Mouse (Mus musculus) CD4-positive, CD25-positive, alpha-beta regulatory T cell, adult 2 months (primary cell): ENCODE measurements at regions not wholly inside any gene's neighbourhood (a gene's known extent, or its start where the extent isn't known, plus 50 kb on each side); places are given as distances from the start of the nearest gene placed in this dataset.

ENCODE experiments used
- DNase-seq: peaks from one replicate; pipeline ENCODE4 v3.0.0-alpha.2; 2012; ENCODE audit warnings: low read depth, low spot score

DNA sequence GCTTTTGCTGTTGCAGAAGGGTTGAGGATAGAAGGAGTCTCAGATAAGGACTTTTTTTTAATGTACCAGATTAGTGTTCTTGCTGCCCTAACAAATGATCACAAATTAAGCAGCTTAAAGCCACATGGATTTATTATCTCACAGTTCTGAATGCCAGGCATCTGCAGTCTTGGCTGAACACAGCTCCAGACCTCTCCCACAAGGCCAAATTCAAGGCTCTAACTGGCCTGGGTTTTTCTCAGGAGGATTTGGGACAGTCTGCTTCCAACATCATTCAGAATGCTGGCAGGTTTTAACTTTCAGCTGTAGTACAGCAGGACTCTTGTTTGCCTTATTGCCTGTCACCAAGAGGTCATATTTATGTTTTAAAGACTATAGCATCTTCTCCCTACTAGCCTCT lies 329.7 kb upstream of the Chrm2 start:
- DNase-seq: no peak

DNA sequence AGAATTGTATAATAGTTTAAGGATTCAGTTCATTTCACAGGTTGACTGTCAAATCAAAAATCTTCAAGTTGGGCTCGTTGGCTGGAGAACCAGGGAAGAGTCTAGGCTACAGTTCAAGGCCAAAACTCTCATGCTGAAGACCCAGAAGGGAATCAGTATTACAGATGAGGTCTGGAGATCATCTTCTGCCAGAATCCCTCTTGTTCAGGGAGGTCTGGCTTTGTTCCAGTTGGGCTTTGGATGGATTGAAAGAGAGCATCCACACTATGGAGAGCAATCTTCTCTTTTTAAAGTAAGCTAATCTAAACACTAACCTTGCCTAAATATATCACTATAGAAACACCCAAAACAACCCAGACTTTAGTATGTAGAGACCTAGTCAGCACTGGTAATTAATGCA lies 327.5 kb upstream of the Chrm2 start:
- DNase-seq: no peak

DNA sequence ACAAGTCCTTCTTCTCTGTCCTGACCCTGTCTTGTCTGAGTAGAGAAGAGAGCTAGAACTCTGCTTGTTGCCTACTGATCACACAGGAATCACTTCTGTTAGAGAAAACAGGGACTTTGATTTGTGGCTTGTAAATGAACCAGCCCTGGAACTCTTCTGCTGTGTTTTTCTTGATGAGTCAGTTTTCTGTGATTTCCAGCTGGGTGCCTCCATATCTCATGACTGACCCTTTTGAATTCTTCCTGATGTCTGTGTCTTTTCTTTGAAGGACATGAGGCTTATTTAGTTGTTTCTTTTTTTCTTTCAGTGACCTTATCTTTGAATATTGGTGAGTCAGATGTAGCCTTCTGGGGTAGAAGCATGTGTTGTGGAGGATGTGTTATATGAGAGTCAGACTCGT lies 323.0 kb upstream of the Chrm2 start:
- DNase-seq: no peak

DNA sequence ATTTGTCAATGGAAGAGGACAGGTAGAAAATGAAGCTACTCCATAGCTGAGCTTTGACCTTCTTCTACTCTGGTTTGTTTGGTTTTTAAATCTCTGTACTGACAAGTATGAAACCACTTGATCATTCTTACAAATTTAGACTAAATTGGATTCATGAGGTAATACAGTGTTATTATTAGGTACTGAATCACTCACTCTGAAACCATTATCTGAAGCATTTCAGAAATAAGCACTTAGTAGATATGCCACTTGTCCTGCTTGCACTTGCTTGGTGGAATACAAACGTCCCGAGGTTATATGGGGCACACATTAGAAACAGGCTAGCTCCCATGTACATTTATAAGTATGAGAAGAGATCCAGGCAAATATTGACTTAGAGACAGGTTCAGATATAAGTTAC lies 319.2 kb upstream of the Chrm2 start:
- DNase-seq: no peak

DNA sequence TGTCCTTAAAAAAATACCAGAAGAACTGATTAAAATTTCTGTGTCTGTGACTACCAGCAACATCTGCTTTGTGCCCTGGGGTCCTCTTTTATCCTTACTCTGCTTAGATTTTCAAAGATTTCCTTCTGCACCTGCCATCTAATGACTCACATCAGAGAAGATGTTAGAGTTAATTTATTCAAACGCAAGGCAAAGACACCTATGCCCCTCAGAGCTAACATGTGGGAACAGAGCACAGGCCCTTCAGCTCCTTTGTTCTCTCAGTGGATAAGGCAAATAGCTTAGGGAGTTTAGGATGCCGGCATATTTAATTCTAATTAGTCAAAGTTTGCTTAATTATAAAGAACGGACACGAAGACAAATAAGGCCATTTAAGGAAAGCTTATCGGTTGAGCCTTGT lies 308.3 kb upstream of the Chrm2 start:
- DNase-seq: no peak

DNA sequence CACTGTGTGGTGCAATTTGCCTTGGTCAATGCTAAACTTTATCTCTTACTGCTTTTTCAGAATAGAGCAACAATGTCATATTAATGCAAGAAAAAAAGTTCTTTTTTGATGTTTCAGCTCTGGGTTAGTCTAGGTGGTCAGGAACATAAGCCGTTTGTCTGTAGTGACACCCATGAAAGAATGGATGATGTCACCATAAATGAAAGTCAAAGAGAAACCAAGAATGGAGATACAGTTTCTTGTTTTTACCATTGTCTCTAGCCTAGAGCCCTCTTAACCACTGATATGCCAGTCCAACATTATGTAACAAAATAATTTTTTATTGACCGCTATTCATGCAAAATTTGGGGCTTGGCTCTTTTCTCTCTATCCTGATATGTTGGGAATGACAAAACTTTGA lies 294.3 kb upstream of the Chrm2 start:
- no peak for DNase-seq

DNA sequence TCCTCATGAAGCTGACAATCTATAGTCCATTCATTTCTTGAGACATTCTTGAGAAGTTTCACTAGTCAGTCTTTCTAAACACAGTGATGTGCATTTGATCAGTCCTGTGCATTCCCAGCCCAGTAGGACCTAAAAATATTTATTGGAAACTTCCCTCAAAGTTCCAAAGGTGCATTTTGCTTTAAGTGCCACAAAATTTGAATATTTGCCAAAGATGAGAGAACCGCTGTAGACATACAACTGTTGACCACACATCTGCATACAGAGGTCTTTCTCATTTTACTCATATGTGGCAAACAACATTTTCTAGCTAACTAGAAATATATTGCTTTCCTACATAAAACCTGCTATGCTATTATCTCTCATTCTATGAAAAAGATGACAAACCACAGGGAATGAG lies 293.8 kb upstream of the Chrm2 start:
- DNase-seq: no peak

DNA sequence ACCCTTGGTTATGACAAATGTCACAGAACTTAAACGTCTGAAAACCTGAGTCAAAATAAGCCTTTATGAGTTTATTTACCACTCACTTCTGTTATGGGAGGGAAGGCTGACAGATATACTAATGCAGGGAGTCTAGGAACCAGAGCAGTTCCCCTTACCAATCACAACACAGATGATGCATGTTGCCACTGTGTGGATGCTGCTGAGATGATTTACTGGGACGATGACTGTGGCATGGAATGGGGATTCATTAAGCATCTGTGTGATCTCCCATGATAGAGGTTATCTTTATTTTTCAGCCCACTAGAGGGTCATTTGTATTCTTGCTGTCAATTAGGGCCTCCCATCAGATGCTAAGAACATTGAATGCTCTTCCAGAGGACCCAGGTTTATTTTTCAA lies 290.5 kb upstream of the Chrm2 start:
- DNase-seq: no peak

DNA sequence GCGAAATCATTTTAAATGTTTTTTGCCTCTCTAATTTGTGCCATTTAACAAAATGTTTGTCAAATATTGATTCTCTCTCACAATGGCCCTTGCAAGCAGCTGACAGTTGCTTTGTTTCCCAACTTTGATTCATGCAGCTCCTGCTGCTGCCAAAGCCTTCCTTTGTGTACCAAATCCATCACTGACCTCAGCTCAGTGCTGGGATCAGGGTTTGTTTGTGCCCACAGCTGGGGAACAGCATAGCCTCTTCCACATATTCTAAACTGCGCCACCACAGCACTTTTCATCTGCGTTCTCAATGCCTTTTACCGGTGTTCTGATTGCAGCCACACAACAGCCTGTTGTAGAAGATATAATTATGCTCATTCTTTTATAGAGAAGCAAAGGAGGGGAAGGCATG lies 289.7 kb upstream of the Chrm2 start:
- DNase-seq: no peak

DNA sequence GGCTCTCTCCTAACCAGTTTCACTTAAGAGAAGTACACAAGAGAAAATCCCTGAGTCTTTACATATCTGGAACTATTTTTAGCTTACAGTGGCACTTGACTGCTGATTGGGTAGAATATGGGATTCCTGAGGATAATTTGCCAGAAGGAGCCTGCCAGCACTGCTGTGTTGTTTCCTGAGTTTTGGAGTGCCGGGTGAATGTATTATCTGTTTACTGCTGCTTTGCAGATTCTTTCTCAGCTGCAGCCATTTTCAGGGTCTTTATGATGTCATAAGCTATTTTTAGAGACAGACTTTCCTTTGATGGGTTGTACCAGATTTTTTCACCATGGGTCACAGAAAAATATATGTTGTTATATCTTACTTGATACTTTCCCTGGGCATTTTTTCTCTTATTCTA lies 279.1 kb upstream of the Chrm2 start:
- DNase-seq: no peak

DNA sequence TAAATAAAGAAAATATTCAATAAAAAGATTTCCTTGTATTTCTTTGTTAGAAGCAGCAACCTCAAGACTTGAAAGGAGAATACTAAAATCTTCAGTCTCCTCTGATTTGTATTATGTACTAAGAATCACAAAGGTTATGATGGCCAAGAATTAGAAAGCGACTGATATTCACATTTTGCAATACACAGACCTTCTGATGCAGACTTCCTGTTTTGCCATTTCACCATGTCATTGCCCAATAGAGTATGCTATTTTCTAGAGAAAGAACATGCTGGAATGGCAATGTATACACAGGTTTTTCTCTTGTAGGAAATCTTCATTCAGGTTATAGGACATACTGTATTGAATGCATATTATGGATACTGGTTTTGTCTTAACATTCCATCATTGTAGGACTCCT lies 250.7 kb upstream of the Chrm2 start:
- no peak for DNase-seq

DNA sequence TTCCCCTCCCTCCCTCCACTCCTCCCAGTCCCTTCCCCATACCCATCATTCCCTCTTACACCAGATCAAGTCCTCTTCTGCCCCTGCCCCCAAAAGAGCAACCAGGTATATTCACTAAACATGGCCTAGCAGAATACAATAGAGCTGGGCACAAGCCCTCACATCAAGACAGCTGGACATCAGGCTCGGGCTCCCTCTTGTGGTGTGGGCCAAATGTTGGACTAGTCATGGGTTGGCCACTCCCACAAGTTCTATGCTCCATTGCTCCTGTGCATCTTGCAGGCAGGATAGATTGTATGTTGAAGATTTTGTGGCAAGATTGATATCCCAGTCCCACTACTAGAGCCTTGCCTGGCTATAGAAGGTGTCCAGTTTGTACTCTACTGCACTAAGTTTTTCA lies 240.6 kb upstream of the Chrm2 start:
- no peak for DNase-seq

DNA sequence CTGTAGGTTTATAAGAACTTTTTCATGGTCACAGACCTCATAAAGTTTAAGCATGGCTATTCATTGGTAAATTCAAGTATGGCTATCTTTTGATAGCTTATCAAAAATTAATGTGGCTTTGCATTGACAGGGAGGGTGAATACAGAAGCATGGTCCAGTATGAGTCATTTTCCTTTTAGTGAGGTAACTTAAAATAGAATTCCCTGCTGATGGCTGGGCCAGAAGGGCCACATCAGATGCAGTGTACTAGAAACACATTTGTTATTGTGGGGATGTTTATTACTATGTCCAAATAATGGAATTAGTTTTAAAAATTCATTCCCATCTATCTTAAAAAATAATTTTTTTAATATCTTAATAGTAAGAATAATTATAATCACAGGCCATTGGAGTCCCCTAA lies 213.4 kb upstream of the Chrm2 start:
- no peak for DNase-seq

DNA sequence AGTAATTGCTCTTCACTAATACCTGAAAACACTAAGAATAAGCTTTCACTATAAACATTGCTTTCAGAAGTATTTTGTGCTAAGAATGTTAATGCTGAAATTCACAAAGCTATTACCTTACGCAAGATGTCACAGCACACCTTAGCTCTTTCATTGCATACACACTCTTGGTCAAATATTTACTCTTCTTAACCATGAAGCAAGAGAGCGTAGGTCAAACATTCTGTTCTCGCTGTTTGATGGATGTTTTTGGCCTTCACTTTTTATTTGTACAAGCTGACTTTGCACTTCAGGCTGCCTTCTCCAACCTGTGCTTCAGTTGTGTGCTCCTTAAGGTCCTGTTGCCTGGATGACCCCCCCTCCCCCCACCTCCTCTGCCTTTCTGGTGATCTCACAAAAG lies 212.8 kb upstream of the Chrm2 start:
- no peak for DNase-seq

DNA sequence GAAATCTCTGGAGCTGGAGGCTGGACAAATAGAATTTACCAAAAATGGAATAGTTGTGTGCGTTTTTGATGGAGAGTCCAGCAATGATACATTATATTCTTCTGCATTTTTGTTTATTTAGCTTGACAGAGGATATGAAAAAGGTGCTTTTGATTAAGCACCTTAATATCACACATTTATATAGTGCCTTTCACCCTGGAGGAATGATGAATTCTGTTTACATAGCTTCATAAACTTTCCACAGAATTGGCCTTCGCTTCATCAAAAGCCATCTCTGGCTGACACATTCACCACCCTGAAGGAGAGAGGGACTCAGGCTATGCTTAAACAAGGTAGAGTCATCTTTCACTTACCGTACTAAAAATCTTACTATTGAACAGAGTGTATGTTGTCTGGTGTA lies 208.0 kb upstream of the Chrm2 start:
- no peak for DNase-seq

DNA sequence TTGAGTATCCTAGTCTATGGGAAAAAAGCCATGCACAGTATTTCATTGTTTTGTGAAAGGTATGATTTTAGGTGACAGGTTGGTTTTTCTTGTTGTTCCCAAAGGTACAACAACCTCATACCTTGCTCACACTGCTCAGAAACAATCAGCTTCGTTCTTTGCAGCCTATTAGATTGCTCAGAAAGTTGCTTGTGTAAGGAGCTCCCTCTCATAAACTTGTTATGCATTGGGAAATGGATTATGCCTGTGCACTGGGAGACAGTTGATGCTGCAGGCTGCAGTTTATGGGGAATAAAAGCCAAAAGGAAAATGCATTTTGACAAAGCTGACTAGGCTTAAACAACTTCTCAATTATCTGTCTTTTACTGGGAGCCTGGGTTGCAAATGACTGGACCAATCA lies 205.2 kb upstream of the Chrm2 start:
- no peak for DNase-seq

DNA sequence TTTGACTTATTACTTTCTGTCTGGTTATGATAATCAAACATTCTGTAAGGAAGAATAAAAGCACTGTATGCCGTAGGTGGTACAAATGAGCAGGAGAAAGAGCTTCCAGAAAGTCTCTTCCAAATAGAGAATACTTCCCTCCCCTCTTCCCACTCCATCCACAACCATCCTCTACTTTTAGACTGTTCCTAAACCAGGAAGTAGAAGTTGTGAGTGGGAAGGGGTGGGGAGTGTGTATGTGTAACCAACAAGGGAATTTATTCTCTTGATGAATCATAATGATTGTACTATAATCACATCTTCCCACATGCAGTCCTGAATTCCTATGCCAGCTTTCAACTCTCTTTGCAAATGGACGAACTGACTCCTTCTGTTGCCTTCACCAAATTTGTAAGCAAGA lies 181.2 kb upstream of the Chrm2 start:
- no peak for DNase-seq

DNA sequence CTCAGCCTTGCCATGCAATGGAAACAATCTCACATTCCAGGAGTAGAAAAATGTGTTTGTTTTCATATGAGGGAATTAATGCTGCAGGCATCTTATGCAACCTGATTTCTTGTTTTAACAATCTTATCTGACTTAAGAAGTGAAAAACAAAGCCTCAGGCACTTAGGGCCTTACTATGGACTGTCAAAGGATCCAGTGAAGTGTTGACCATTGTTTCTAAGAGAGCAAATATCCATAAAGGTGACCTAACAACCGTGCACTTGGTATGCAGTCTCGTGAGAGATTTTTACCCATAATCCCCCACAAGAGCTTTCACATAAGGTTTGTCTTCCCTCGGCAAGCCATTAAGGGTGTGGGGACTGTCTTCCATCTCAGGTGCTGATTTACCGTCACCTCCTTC lies 166.6 kb upstream of the Chrm2 start:
- no peak for DNase-seq

DNA sequence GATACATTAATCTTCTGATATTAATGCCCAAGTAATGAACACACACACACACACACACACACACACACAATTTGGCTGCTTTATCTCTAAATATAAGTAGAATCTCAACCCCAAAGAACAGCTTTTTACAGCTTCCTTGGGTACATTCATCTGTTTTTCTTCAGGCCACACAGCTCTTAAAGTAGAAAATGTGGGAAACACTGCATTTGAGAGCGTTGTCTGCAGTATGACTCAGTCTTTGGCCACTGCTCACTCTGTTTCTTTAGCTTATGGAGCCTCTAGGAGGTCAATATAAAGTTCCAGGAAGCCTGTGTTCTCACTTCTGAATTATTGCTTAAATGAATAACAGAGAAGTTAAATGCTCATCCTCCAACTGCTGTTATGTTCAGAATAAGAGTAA lies 153.4 kb upstream of the Chrm2 start:
- no peak for DNase-seq

DNA sequence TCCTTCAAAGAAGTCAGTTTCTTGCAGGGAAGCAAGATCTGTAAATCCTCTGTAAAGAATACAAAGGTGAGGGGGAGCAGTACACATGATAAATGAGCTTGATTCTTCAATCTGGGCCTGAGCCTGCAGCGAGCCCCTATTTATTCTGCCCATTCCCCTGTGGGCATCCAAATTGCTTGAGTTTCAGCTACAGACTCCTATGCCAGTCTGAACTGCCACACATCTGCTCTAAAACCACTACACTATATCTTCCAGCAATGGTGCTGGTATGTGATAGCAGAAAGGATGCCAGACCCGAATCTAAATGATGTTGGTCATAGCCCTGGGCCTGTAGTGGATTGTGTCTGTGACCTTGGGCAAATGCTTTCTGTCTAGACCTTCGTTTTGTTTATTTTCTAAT lies 140.9 kb upstream of the Chrm2 start:
- DNase-seq: no peak

DNA sequence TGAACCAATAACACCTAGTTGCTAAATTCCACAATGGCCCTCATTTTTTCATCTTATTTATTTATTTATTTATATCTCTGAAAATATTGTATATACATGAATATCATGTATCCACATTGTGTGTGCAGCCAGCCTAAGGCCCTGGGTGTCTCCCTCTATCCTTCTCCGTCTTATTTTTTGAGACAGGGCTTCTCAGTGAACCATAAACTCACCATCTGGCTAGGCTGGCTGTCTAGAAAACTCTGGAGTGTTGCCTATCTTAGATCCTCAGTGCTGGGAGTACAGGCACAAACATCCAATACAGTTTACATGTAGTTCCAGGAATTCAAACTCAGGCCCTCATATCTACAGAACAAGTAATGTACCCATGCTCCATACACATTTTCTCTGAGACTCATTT lies 139.7 kb upstream of the Chrm2 start:
- DNase-seq: no peak

DNA sequence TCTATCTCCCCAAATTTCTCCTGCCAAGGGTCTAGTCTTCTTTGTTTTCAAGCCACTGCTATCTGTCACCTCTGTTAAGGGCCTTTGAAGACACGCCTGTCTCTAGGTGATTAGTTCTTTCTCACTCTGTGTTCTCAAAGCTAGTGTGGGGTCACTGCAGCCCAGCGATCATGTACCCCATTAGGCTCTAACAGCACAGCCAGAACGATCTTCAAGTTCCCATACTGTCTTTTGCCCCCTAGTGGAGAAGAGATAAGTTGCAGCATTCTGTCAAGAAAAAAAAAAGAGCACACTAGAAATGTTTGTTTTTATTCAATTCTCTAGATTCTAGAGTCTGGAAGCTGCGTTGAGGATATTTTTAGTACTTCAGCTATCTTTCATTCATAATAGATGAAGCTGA lies 138.8 kb upstream of the Chrm2 start:
- peak; percentile 1 for DNase-seq

DNA sequence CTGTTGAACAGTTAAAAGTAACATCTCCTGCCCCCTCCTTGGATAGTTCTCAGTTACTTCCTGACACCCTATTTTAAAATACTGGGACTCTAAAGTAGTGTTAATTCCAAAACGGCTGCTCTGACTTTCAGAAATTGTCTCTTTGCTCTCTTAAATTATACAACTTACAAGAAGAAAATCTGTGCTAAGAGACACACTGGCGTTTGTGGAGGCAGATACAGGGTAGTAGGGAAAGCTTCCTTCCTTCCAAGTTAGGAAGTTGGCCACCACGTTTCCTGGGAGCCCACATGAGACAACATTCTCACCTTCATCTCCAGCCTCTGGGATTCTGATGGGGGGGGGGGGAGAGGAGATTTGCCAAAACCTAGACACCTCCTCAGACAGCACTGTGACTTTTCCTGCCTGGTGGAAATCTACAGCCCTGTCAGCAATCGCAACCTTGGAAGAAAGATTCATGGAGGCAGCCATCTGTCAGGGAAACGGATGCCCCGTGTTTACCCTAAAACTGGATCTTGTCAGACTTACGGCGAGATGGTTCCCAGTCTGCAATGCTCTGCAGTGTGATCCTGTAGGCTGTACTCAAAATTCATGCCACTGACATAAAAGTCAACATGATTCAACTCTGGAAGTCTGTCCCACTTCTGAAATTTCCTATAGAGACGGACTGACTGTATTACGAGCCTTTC lies 121.0 kb upstream of the Chrm2 start:
- DNase-seq: no peak

DNA sequence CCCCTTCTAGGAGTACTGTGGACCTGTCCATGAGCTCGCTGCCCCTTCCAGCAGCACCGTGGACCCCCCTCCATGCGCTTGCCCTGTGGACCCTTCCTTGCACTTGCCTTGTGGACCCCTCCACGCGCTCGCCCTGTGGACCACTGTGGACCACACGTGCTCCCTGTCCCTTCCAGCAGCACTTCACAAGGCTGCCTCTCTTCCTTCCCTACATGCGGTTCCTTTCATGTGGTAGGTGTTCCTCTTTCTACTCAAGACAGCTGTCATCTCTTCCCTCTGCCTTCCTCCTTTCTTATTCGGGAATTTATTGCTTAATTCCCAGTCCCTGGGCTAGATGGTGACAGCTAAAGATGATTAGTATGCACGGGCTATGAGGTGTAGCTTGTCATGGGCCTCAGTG lies 101.2 kb upstream of the Chrm2 start:
- DNase-seq: no peak

DNA sequence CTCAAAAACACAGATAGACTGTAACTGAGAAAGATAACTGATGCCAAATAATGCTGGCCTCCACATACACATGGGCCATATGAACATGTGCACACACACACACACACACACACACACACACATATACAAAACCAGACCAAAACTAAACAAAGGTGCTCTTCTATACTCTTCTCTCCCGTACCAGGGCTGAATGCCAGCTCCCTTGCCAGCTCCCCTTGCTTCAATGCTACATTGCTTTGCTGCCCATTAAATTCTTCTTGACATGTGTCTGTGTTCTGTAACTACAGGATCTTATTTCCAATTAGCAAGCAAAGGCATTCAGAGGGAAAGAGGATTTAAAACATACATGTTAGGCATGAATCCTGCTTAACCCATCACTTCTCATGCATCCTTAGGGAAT lies 74.3 kb upstream of the Chrm2 start:
- no peak for DNase-seq
